Mouse (Mus musculus): ENCODE results near the gene Nprl2. TPM values are rescaled to one million over a fixed set of nuclear protein-coding genes. Genes with fewer than 3 reads are reported as not detected.

The Nprl2 gene
- polyA plus RNA-seq, 1 experiment = 66.7 TPM

DNA sequence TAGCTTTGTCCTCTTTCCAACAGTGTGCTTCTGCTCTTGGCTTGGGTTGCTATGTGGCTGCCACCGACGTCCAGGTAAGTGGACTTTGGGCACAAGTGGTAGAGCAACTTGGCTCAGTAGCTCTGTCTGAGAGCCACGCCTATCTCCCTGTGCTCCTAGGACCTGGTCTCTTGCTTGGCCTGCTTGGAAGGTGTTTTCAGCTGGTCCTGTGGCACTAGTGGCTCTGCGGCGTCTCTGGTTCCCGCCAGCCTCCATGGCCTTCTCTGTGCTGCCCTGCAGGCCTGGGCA lies 48.7 kb downstream of the Nprl2 start:
- TF ChIP-seq CTCF (IDR thresholded peaks at IDR 0.05; ENCODE audit: extremely low read depth, insufficient read depth, low read length) (no peak), POLR2A (IDR thresholded peaks at IDR 0.05; ENCODE audit: extremely low read depth, insufficient read depth, low read length) (no peak)
- H3K27ac ChIP-seq (ENCODE audit: insufficient read depth, low read length) = no peak overlapping the region
- no peak overlapping the region for H3K4me3 ChIP-seq (ENCODE audit: insufficient read depth, low read length)
- no peaks in the 10 kb centered on the region for H3K4me1 ChIP-seq (ENCODE audit: control insufficient read depth, insufficient read depth, low read length)

DNA sequence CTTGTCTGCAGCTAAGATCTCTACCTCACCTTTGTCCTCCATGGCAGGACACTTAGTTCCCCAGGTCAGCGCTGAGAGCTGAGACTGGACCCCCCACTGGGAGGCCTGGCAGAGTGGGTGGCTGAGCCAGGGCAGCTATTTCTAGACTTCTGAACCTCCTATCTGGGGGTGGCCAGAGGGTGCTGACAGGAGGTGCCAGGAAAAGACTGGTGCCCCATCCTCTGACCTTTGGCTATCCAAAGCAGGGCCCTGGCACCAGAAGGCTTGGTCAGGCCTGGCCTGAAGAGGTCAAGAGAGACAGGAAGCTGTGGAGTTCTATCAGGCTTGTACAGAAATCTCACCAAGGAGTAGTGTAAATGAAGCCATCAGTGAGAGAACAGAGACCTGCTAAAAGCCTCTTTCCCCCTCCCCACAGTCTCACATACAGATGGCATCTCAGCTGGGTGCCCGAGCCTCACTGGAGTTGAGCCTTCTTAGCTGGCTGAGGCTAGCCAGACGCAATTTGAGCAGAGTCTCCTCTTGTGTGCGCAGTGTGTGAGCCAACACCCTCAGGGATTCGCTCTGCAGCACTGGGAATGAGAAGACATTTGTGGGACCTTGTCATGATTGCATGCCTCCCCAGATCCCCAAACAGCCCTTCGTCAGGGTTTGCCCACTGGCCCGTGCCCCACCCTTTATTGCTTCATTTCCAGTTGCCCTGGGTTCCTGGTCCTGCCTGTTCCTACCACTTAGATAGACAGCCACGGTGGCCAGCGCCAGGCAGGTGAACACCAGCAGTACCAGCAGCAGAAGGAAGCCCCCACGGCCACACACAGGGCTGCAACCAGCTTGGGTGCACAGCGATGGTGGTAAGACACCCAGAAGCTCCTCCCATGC lies 51.3 kb downstream of the Nprl2 start:
- H3K4me1 ChIP-seq (ENCODE audit: control insufficient read depth, insufficient read depth, low read length) = no peaks in the 10 kb centered on the region
- H3K4me3 ChIP-seq (ENCODE audit: insufficient read depth, low read length) = no peak overlapping the region
- TF ChIP-seq CTCF (IDR thresholded peaks at IDR 0.05; ENCODE audit: extremely low read depth, insufficient read depth, low read length) (no peak), POLR2A (IDR thresholded peaks at IDR 0.05; ENCODE audit: extremely low read depth, insufficient read depth, low read length) (no peak)
- no peak overlapping the region for H3K27ac ChIP-seq (ENCODE audit: insufficient read depth, low read length)

DNA sequence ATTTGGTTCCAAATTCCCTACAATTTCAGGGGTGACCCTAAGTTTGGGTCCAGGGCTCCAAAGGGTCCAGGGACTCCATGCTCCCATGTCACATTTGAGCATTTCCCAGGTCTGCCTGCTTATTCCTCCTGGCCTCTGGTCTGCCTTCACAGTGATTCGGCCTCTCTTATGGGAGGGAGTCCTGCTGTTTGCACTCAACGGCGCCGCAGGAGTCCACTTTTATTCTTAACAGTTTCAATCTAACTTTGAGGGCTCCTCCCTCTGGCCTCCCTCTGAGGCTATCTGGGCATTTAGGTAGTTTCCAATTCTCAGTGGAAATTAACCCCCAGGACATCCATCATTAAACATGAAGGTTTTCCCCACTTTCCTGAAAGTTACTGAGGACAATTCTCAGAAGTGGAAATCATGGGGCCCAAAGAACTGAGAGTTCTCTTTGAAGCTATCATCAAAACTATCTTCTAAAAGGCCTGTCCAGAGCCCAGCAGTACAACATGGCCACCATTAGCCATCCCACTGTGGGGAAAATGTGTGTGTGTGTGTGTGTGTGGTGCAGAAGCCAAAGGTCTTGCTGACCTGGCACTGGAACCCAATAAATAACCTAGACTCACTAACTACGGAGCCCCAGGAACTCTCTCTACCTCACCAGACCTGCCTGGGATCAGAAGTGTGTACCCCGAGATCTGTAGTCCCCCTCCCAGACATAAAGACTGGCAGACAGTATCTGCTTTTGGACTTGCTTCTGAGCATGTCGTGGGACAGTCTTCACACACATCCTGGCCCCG lies 52.4 kb downstream of the Nprl2 start:
- TF ChIP-seq POLR2A (IDR thresholded peaks at IDR 0.05; ENCODE audit: extremely low read depth, insufficient read depth, low read length) = no peak
- no peak for TF ChIP-seq CTCF (IDR thresholded peaks at IDR 0.05; ENCODE audit: extremely low read depth, insufficient read depth, low read length)
- no peak overlapping the region for H3K27ac ChIP-seq (ENCODE audit: insufficient read depth, low read length)
- H3K4me1 ChIP-seq (ENCODE audit: control insufficient read depth, insufficient read depth, low read length) = no peaks in the 10 kb centered on the region
- H3K4me3 ChIP-seq (ENCODE audit: insufficient read depth, low read length) = no peak overlapping the region

Other genes starting within 250 kb of the Nprl2 start
- 4.6 and 5.7 TPM in 2 replicates for gene Cish, start 246.2 kb upstream of the Nprl2 start, polyA plus RNA-seq (2012; rRNA removed)
- gene Hemk1, start 203.9 kb upstream of the Nprl2 start, polyA plus RNA-seq (2012; rRNA removed) = 33.0 and 33.7 TPM in 2 replicates
- 5.1 and 5.2 TPM in 2 replicates for gene 6430571L13Rik, start 201.6 kb upstream of the Nprl2 start, polyA plus RNA-seq (2012; rRNA removed)
- 29.2 and 32.9 TPM in 2 replicates for gene Cacna2d2, start 142.6 kb upstream of the Nprl2 start, polyA plus RNA-seq (2012; rRNA removed)
- 35.4 and 36.5 TPM in 2 replicates for gene Tmem115, start 8.3 kb upstream of the Nprl2 start, polyA plus RNA-seq (2012; rRNA removed)
- gene Cyb561d2, start within 50 bp of the Nprl2 start, polyA plus RNA-seq (2012; rRNA removed) = 29.5 and 31.3 TPM in 2 replicates
- gene Zmynd10, start 5.1 kb downstream of the Nprl2 start, polyA plus RNA-seq (2012; rRNA removed) = 6.0 and 6.7 TPM in 2 replicates
- gene Rassf1, start 9.3 kb downstream of the Nprl2 start, polyA plus RNA-seq (2012; rRNA removed) = 24.4 and 24.5 TPM in 2 replicates
- gene Tusc2, start 21.0 kb downstream of the Nprl2 start, polyA plus RNA-seq (2012; rRNA removed) = 139 and 143 TPM in 2 replicates
- gene Hyal2, start 25.7 kb downstream of the Nprl2 start, polyA plus RNA-seq (2012; rRNA removed) = 9.7 and 10.3 TPM in 2 replicates
- gene Hyal1, start 34.7 kb downstream of the Nprl2 start, polyA plus RNA-seq (2012; rRNA removed) = 5.0 and 5.7 TPM in 2 replicates
- 13.8 and 13.9 TPM in 2 replicates for gene Naa80, start 36.7 kb downstream of the Nprl2 start, polyA plus RNA-seq (2012; rRNA removed)
- gene Hyal3, start 38.6 kb downstream of the Nprl2 start, polyA plus RNA-seq (2012; rRNA removed) = 0.44 and 0.48 TPM in 2 replicates
- 16.3 and 18.6 TPM in 2 replicates for gene Ifrd2, start 45.4 kb downstream of the Nprl2 start, polyA plus RNA-seq (2012; rRNA removed)
- 2.4 and 4.3 TPM in 2 replicates for gene Sema3b, start 67.0 kb downstream of the Nprl2 start, polyA plus RNA-seq (2012; rRNA removed)
- gene Gnai2, start 93.1 kb downstream of the Nprl2 start, polyA plus RNA-seq (2012; rRNA removed) = 283 and 286 TPM in 2 replicates
- 134 and 156 TPM in 2 replicates for gene Slc38a3, start 127.3 kb downstream of the Nprl2 start, polyA plus RNA-seq (2012; rRNA removed)
- gene Gnat1, start 137.5 kb downstream of the Nprl2 start, polyA plus RNA-seq (2012; rRNA removed) = 0.40 and 0.42 TPM in 2 replicates
- 29.1 and 30.1 TPM in 2 replicates for gene Sema3f, start 168.2 kb downstream of the Nprl2 start, polyA plus RNA-seq (2012; rRNA removed)
- 138 and 156 TPM in 2 replicates for gene Rbm5, start 228.8 kb downstream of the Nprl2 start, polyA plus RNA-seq (2012; rRNA removed)